Mouse (Mus musculus) MEL (cell line): ENCODE data around the gene Spic. TPM values are rescaled to one million over a fixed set of nuclear protein-coding genes. Genes with fewer than 3 reads are reported as not detected.

Experiments used
- DNase-seq: peaks from one replicate; pipeline ENCODE4 v3.0.0; 2011; ENCODE audit warnings: low read depth, low spot score
- H3K27ac ChIP-seq: 2 replicates; pipeline ENCODE4 v1.5.1; 2012; ENCODE audit warnings: low read depth, mild to moderate bottlenecking, control low read depth, low read length, moderate library complexity; ENCODE audit not compliant: control insufficient read depth
- H3K27me3 ChIP-seq, 2 experiments: fragments of 150-350 bp in 1 of 2; sonication (generic) in 1 of 2; 2 replicates each; pipeline ENCODE4 v1.6.1; 2012; ENCODE audit warnings: low read length in 2 of 2, mild to moderate bottlenecking in 2 of 2, improper control_type of control experiment in 1 of 2, moderate library complexity in 1 of 2; ENCODE audit not compliant: insufficient read depth in 2 of 2, control insufficient read depth in 1 of 2
- H3K36me3 ChIP-seq, 2 experiments: 2 replicates each; pipeline ENCODE4 v1.6.1; 2012 to 2014; ENCODE audit warnings: low read length in 2 of 2, improper control_type of control experiment in 1 of 2, inconsistent platforms in 1 of 2, mild to moderate bottlenecking in 1 of 2; ENCODE audit not compliant: insufficient read depth in 2 of 2, control insufficient read depth in 1 of 2
- H3K4me1 ChIP-seq, 2 experiments: fragments of 150-350 bp in 1 of 2; sonication (generic) in 1 of 2; 2 replicates each; pipeline ENCODE4 v1.6.1; 2012; ENCODE audit warnings: low read length in 2 of 2, improper control_type of control experiment in 1 of 2, mild to moderate bottlenecking in 1 of 2; ENCODE audit not compliant: insufficient read depth in 2 of 2, control insufficient read depth in 1 of 2
- H3K4me3 ChIP-seq, 2 experiments: fragments of 150-350 bp in 1 of 2; sonication (generic) in 1 of 2; 2 replicates each; pipeline ENCODE4 v1.5.1; 2012; ENCODE audit warnings: low read depth in 2 of 2, low read length in 2 of 2, mild to moderate bottlenecking in 2 of 2, moderate library complexity in 2 of 2, control low read depth in 1 of 2, improper control_type of control experiment in 1 of 2; ENCODE audit not compliant: control insufficient read depth in 1 of 2, insufficient read depth in 1 of 2
- H3K79me2 ChIP-seq: 2 replicates; pipeline ENCODE4 v1.6.1; 2012; ENCODE audit warnings: mild to moderate bottlenecking, low read length, moderate library complexity; ENCODE audit not compliant: control insufficient read depth, poor library complexity, insufficient read depth
- H3K9ac ChIP-seq: 2 replicates; pipeline ENCODE4 v1.6.1; 2012; ENCODE audit warnings: low read depth, mild to moderate bottlenecking, control low read depth, low read length, moderate library complexity; ENCODE audit not compliant: control insufficient read depth, poor library complexity, severe bottlenecking
- H3K9me3 ChIP-seq: fragments of 150-350 bp; sonication (generic); replicated peaks from 2 replicates; pipeline ENCODE4 v1.6.1; 2012; ENCODE audit warnings: mild to moderate bottlenecking, low read length, improper control_type of control experiment, moderate library complexity; ENCODE audit not compliant: insufficient read depth
- CHD1 ChIP-seq: IDR thresholded peaks from 2 replicates; pipeline ENCODE4 v1.6.1; 2012; ENCODE audit warnings: low read depth, mild to moderate bottlenecking, inconsistent platforms, low read length, improper control_type of control experiment
- HCFC1 ChIP-seq: IDR thresholded peaks from 2 replicates; pipeline ENCODE4 v1.6.1; 2012; ENCODE audit warnings: low read depth, mild to moderate bottlenecking, inconsistent platforms, low read length, improper control_type of control experiment, moderate library complexity
- MEF2A ChIP-seq: IDR thresholded peaks from 2 replicates; pipeline ENCODE4 v1.6.1; 2014; ENCODE audit warnings: low read depth, mild to moderate bottlenecking, inconsistent platforms, low read length, improper control_type of control experiment; ENCODE audit not compliant: poor library complexity, insufficient replicate concordance, severe bottlenecking; ENCODE audit errors: extremely low read depth
- MYB ChIP-seq: IDR thresholded peaks from 2 replicates; pipeline ENCODE4 v1.6.1; 2011; ENCODE audit warnings: mild to moderate bottlenecking, low read depth, low read length, improper control_type of control experiment
- NELFE ChIP-seq: IDR thresholded peaks from 2 replicates; pipeline ENCODE4 v1.6.1; 2011; ENCODE audit warnings: low read depth, low read length, improper control_type of control experiment
- ZKSCAN1 ChIP-seq: IDR thresholded peaks from 2 replicates; pipeline ENCODE4 v1.6.1; 2012; ENCODE audit warnings: low read depth, mild to moderate bottlenecking, inconsistent platforms, low read length, improper control_type of control experiment, moderate library complexity
- ZMIZ1 ChIP-seq: IDR thresholded peaks from 2 replicates; pipeline ENCODE4 v1.6.1; 2012; ENCODE audit warnings: low read depth, mild to moderate bottlenecking, inconsistent platforms, low read length, improper control_type of control experiment, moderate library complexity
- polyA plus RNA-seq, 2 experiments: library from polyadenylated mRNA; stranded (reverse) in 1 of 2; unstranded in 1 of 2; fragments of >175 nt in 1 of 2; fragments of >200 nt in 1 of 2; gene quantifications; 2 replicates each; pipeline versions ENCODE4 v1.2.1 to v1.2.4; 2012; ENCODE audit warnings: low replicate concordance in 2 of 2, low read depth in 1 of 2; ENCODE audit not compliant: insufficient read length in 2 of 2, insufficient read depth in 1 of 2, missing spikeins in 1 of 2
- total RNA-seq: library from RNA; depleted of rRNA; stranded (reverse); fragments of 300-350 nt; gene quantifications from 2 replicates; pipeline ENCODE4 v1.2.3, GENCODE M21; 2012; rRNA removed

Spic gene
- total and polyA plus RNA-seq, 3 experiments = not detected

- Histone ChIP-seq H3K79me2 (no peaks in the 10 kb centered on the region), H3K4me3 (no peak overlapping the region), H3K4me1 (no peaks in the 10 kb centered on the region), H3K36me3 (no peaks in the 10 kb centered on the region), H3K9me3 (no peaks in the 10 kb centered on the region), H3K27me3 (no peaks in the 10 kb centered on the region), H3K27ac (no peak overlapping the region), H3K9ac (no peak overlapping the region)
- DNase-seq = no peak
- TF ChIP-seq NELFE = no peak
- no peak for TF ChIP-seq HCFC1
- TF ChIP-seq CHD1 = no peak
- no peak for TF ChIP-seq MEF2A
- TF ChIP-seq ZKSCAN1 = no peak
- no peak for TF ChIP-seq MYB
- no peak for TF ChIP-seq ZMIZ1
Observed at GRCm38 (mm10) chr10:88626176-88626575, 58.6 kb downstream of the Spic start.

Other genes starting within 250 kb of the Spic start
- not detected in 2 replicates for gene Sycp3, start 225.4 kb downstream of the Spic start, total RNA-seq
- gene Sycp3, start 225.4 kb downstream of the Spic start, polyA plus RNA-seq = not detected
- gene Chpt1, start 180.9 kb downstream of the Spic start, total RNA-seq = 9.6 and 11.6 TPM in 2 replicates
- gene Chpt1, start 180.9 kb downstream of the Spic start, polyA plus RNA-seq = 10 to 100 TPM in 1 of 2 experiments, not detected in 1; 19.0 TPM
- not detected in 2 replicates for gene Mybpc1, start 79.9 kb downstream of the Spic start, total RNA-seq
- not detected for gene Mybpc1, start 79.9 kb downstream of the Spic start, polyA plus RNA-seq
- gene Arl1, start 45.8 kb upstream of the Spic start, total RNA-seq = 47.4 and 51.7 TPM in 2 replicates
- gene Arl1, start 45.8 kb upstream of the Spic start, polyA plus RNA-seq = 10 to 100 TPM in 1 of 2 experiments, not detected in 1; 93.6 TPM
- gene Utp20, start 141.8 kb upstream of the Spic start, total RNA-seq = 60.6 and 62.8 TPM in 2 replicates
- 100 to 1,000 TPM in 1 of 2 experiments, 10 to 100 TPM in 1; 56.5 to 138 TPM for gene Utp20, start 141.8 kb upstream of the Spic start, polyA plus RNA-seq
- not detected in 2 replicates for gene Slc5a8, start 201.0 kb upstream of the Spic start, total RNA-seq
- not detected for gene Slc5a8, start 201.0 kb upstream of the Spic start, polyA plus RNA-seq